Mouse (Mus musculus) liver, embryonic 14.5 days (tissue): Measurements from ENCODE around the gene Cdc123. TPM values are rescaled to one million over a fixed set of nuclear protein-coding genes. Genes with fewer than 3 reads are reported as not detected.

ENCODE experiments used
- ATAC-seq: fragments of 200-750 bp; cut with Nextera tagmentation; 2 replicates; pipeline ENCODE4 v1.8.0; 2017; ENCODE audit warnings: moderate number of reproducible peaks, mild to moderate bottlenecking, moderate library complexity; ENCODE audit not compliant: insufficient read depth
- DNase-seq, 3 experiments: peaks; one replicate each; pipeline ENCODE4 v3.0.0-alpha.2; 2012 to 2013; ENCODE audit warnings: low read depth in 3 of 3, low spot score in 3 of 3
- H3K27ac ChIP-seq: fragments of 300-500 bp; sonication (generic); 2 replicates; pipeline ENCODE4 v1.5.1; 2014; ENCODE audit warnings: moderate library complexity, mild to moderate bottlenecking, control low read depth, inconsistent platforms
- H3K27me3 ChIP-seq: fragments of 300-500 bp; sonication (generic); 2 replicates; pipeline ENCODE4 v1.6.1; 2014; ENCODE audit warnings: mild to moderate bottlenecking, low read length, moderate library complexity; ENCODE audit not compliant: control insufficient read depth, insufficient read depth
- H3K36me3 ChIP-seq: fragments of 300-500 bp; sonication (generic); replicated peaks from 2 replicates; pipeline ENCODE4 v1.6.1; 2014; ENCODE audit warnings: low read depth; ENCODE audit not compliant: control insufficient read depth, insufficient read depth
- H3K4me1 ChIP-seq, 2 experiments: fragments of 200-500 bp in 1 of 2; fragments of 300-500 bp in 1 of 2; sonication (generic) in 1 of 2; replicated peaks; 2 replicates each; pipeline ENCODE4 v1.6.1; 2012 to 2014; ENCODE audit warnings: antibody characterized with exemption in 1 of 2, inconsistent platforms in 1 of 2, low read length in 1 of 2; ENCODE audit not compliant: control insufficient read depth in 2 of 2, insufficient read depth in 2 of 2
- H3K4me2 ChIP-seq: fragments of 300-500 bp; sonication (generic); 2 replicates; pipeline ENCODE4 v1.6.1; 2014; ENCODE audit warnings: low read depth, mild to moderate bottlenecking, control low read depth, moderate library complexity
- H3K4me3 ChIP-seq, 2 experiments: fragments of 200-500 bp in 1 of 2; fragments of 300-500 bp in 1 of 2; sonication (generic) in 1 of 2; 2 replicates each; pipeline ENCODE4 v1.5.1; 2012 to 2014; ENCODE audit warnings: low read depth in 2 of 2, low read length in 2 of 2, mild to moderate bottlenecking in 2 of 2, control low read depth in 1 of 2, inconsistent platforms in 1 of 2, moderate library complexity in 1 of 2; ENCODE audit not compliant: insufficient read depth in 1 of 2
- H3K9ac ChIP-seq: fragments of 300-500 bp; sonication (generic); replicated peaks from 2 replicates; pipeline ENCODE4 v1.6.1; 2014; ENCODE audit warnings: mild to moderate bottlenecking, control low read depth, moderate library complexity
- H3K9me3 ChIP-seq: fragments of 300-500 bp; sonication (generic); 2 replicates; pipeline ENCODE4 v1.6.1; 2016; ENCODE audit warnings: low read length, mixed read lengths; ENCODE audit not compliant: control insufficient read depth
- CTCF ChIP-seq: IDR thresholded peaks from 2 replicates; pipeline ENCODE4 v1.5.1; 2016; ENCODE audit warnings: antibody characterized with exemption, low read depth, control low read depth
- EP300 ChIP-seq: IDR thresholded peaks from 2 replicates; pipeline ENCODE4 v1.6.1; 2016; ENCODE audit warnings: antibody characterized with exemption, low read depth
- WGBS: fragments of 180-500 bp; shearing (Covaris S2); extraction: QIAGEN DNeasy Blood & Tissue Kit; methylation state at CpG from one replicate; pipeline ENCODE4 v1.1.7; 2014; ENCODE audit not compliant: insufficient replicate concordance; 5-methylcytosine and 5-hydroxymethylcytosine counted together
- polyA plus RNA-seq, 2 experiments: library from polyadenylated mRNA; depleted of rRNA in 1 of 2; stranded (reverse) in 1 of 2; unstranded in 1 of 2; fragments of >200 nt; fragmentation: Nextera tagmentation in 1 of 2; extraction: Ambion mirVana in 1 of 2; gene quantifications; 2 replicates each; pipeline versions ENCODE4 v1.2.1 to v1.2.3; 2012 to 2014

Gene Cdc123
- polyA plus RNA-seq, 2 experiments, result 112 to 135 TPM

DNA sequence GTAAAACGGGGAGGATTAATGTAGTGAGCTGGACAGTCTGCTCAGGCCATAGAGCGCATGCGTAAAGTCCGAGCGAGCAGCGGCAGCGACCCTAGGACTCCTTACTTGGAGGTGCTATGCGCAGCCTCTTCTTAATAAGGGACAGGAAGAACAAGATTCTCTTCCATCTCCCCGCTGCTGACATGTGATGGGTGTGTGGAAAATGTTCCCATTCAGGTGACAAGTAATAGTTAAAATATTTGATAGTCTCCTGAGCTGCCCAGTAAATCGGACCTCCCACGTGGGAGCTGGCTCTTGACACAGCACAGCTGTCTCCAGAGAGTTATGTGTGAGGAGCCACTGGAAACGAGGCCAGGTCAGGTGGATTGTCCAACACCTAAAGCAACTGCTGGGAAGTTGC lies 98.4 kb downstream of the Cdc123 start:
- WGBS, result 68% methylated on average over 12 of the region's 12 CpGs
- no peak for TF ChIP-seq CTCF
- no peak for TF ChIP-seq EP300
- Histone ChIP-seq H3K27me3 (no peaks in the 10 kb centered on the region), H3K27ac (no peak overlapping the region), H3K9ac (no peak overlapping the region), H3K4me1 (no peaks in the 10 kb centered on the region), H3K36me3 (no peaks in the 10 kb centered on the region), H3K4me3 (no peak overlapping the region), H3K4me2 (no peak overlapping the region), H3K9me3 (no peaks in the 10 kb centered on the region)
- ATAC-seq, result no peak
- DNase-seq, result no peak

Other genes with a start within 250 kb of the Cdc123 start
- 0.47 and 0.63 TPM in 2 replicates for gene Camk1d, start 130.6 kb downstream of the Cdc123 start, polyA plus RNA-seq (2012; rRNA removed)
- gene Camk1d, start 130.6 kb downstream of the Cdc123 start, polyA plus RNA-seq (2014; fragmentation: Nextera tagmentation; extraction: Ambion mirVana), result 0.83 and 1.0 TPM in 2 replicates
- 10.5 and 17.8 TPM in 2 replicates for gene Nudt5, start 145 bp downstream of the Cdc123 start, polyA plus RNA-seq (2012; rRNA removed)
- 47.3 and 55.1 TPM in 2 replicates for gene Nudt5, start 145 bp downstream of the Cdc123 start, polyA plus RNA-seq (2014; fragmentation: Nextera tagmentation; extraction: Ambion mirVana)
- 0.45 and 0.79 TPM in 2 replicates for gene Gm13199, start 17.8 kb upstream of the Cdc123 start, polyA plus RNA-seq (2012; rRNA removed)
- gene Gm13199, start 17.8 kb upstream of the Cdc123 start, polyA plus RNA-seq (2014; fragmentation: Nextera tagmentation; extraction: Ambion mirVana), result 0.58 and 0.59 TPM in 2 replicates
- gene Sec61a2, start 50.3 kb upstream of the Cdc123 start, polyA plus RNA-seq (2012; rRNA removed), result 16.9 and 18.1 TPM in 2 replicates
- 10.3 and 11.5 TPM in 2 replicates for gene Sec61a2, start 50.3 kb upstream of the Cdc123 start, polyA plus RNA-seq (2014; fragmentation: Nextera tagmentation; extraction: Ambion mirVana)
- 2.7 and 2.8 TPM in 2 replicates for gene Dhtkd1, start 97.6 kb upstream of the Cdc123 start, polyA plus RNA-seq (2012; rRNA removed)
- gene Dhtkd1, start 97.6 kb upstream of the Cdc123 start, polyA plus RNA-seq (2014; fragmentation: Nextera tagmentation; extraction: Ambion mirVana), result 1.6 TPM in 2 replicates
- gene Upf2, start 106.3 kb upstream of the Cdc123 start, polyA plus RNA-seq (2012; rRNA removed), result 4.5 and 6.8 TPM in 2 replicates
- 3.7 and 3.8 TPM in 2 replicates for gene Upf2, start 106.3 kb upstream of the Cdc123 start, polyA plus RNA-seq (2014; fragmentation: Nextera tagmentation; extraction: Ambion mirVana)